Mouse (Mus musculus): Measurements from ENCODE around the gene Pacs1. TPM values are rescaled to one million over a fixed set of nuclear protein-coding genes. Genes with fewer than 3 reads are reported as not detected.

The Pacs1 gene
- 15.1 TPM for polyA plus RNA-seq (2017; shearing (Covaris generic))

GRCm38 (mm10) chr19:5272801-5273733, at the start of gene Pacs1:
Gene Pacs1, minus strand, starts transcription at chr19:5273119.

GRCm38 (mm10) chr19:5297903-5298800, 25.2 kb upstream of the Pacs1 start, which contains the start of gene Gal3st3:
Gene Gal3st3, plus strand, starts transcription at chr19:5298331.

GRCm38 (mm10) chr19:5294972-5295735, 22.2 kb upstream of the Pacs1 start, which contains the start of gene Sf3b2:
Gene Sf3b2, minus strand, starts transcription at chr19:5295455.

GRCm38 (mm10) chr19:5118384-5118698, 154.6 kb downstream of the Pacs1 start, which contains the start of gene Klc2:
Gene Klc2, minus strand, starts transcription at chr19:5118560.

GRCm38 (mm10) chr19:5106731-5107191, 166.2 kb downstream of the Pacs1 start, which contains the start of gene Rab1b:
Gene Rab1b, minus strand, starts transcription at chr19:5107072.

GRCm38 (mm10) chr19:5098363-5099143, 174.4 kb downstream of the Pacs1 start, which contains the start of gene Cnih2:
Gene Cnih2, minus strand, starts transcription at chr19:5098521.

GRCm38 (mm10) chr19:5087884-5088728, 184.8 kb downstream of the Pacs1 start, which contains the start of gene Yif1a:
Gene Yif1a, plus strand, starts transcription at chr19:5088538.

GRCm38 (mm10) chr19:5085145-5085863, 187.6 kb downstream of the Pacs1 start, which contains the start of gene Tmem151a:
Gene Tmem151a, minus strand, starts transcription at chr19:5085531.

Other genes with a start within 250 kb of the Pacs1 start
- 2.7 TPM for gene Slc29a2, start 249.3 kb downstream of the Pacs1 start, polyA plus RNA-seq (2017; shearing (Covaris generic))
- gene B4gat1, start 234.3 kb downstream of the Pacs1 start, polyA plus RNA-seq (2017; shearing (Covaris generic)), result 17.2 TPM
- gene AC124502.3, start 234.2 kb downstream of the Pacs1 start, polyA plus RNA-seq (2017; shearing (Covaris generic)), result 1.9 TPM
- 109 TPM for gene Brms1, start 231.8 kb downstream of the Pacs1 start, polyA plus RNA-seq (2017; shearing (Covaris generic))
- gene Rin1, start 222.6 kb downstream of the Pacs1 start, polyA plus RNA-seq (2017; shearing (Covaris generic)), result 0.30 TPM
- not detected for gene Cd248, start 205.0 kb downstream of the Pacs1 start, polyA plus RNA-seq (2017; shearing (Covaris generic))
- not detected for gene Tmem151a, start 187.6 kb downstream of the Pacs1 start, polyA plus RNA-seq (2017; shearing (Covaris generic))
- gene Yif1a, start 184.6 kb downstream of the Pacs1 start, polyA plus RNA-seq (2017; shearing (Covaris generic)), result 86.1 TPM
- 1.5 TPM for gene Cnih2, start 174.6 kb downstream of the Pacs1 start, polyA plus RNA-seq (2017; shearing (Covaris generic))
- 267 TPM for gene Rab1b, start 166.0 kb downstream of the Pacs1 start, polyA plus RNA-seq (2017; shearing (Covaris generic))
- 5.4 TPM for gene Klc2, start 154.6 kb downstream of the Pacs1 start, polyA plus RNA-seq (2017; shearing (Covaris generic))
- gene Sf3b2, start 22.3 kb upstream of the Pacs1 start, polyA plus RNA-seq (2017; shearing (Covaris generic)), result 449 TPM
- not detected for gene Gal3st3, start 25.2 kb upstream of the Pacs1 start, polyA plus RNA-seq (2017; shearing (Covaris generic))
- gene Catsper1, start 62.6 kb upstream of the Pacs1 start, polyA plus RNA-seq (2017; shearing (Covaris generic)), result not detected
- 1.4 TPM for gene Cst6, start 76.5 kb upstream of the Pacs1 start, polyA plus RNA-seq (2017; shearing (Covaris generic))
- gene Eif1ad, start 93.6 kb upstream of the Pacs1 start, polyA plus RNA-seq (2017; shearing (Covaris generic)), result 66.3 TPM
- gene Banf1, start 94.0 kb upstream of the Pacs1 start, polyA plus RNA-seq (2017; shearing (Covaris generic)), result 350 TPM
- gene Sart1, start 115.6 kb upstream of the Pacs1 start, polyA plus RNA-seq (2017; shearing (Covaris generic)), result 26.6 TPM
- 1.0 TPM for gene Tsga10ip, start 129.4 kb upstream of the Pacs1 start, polyA plus RNA-seq (2017; shearing (Covaris generic))
- gene Drap1, start 151.9 kb upstream of the Pacs1 start, polyA plus RNA-seq (2017; shearing (Covaris generic)), result 73.1 TPM
- gene AI837181, start 152.0 kb upstream of the Pacs1 start, polyA plus RNA-seq (2017; shearing (Covaris generic)), result 14.3 TPM
- gene Fosl1, start 174.4 kb upstream of the Pacs1 start, polyA plus RNA-seq (2017; shearing (Covaris generic)), result not detected
- 3.6 TPM for gene Ccdc85b, start 184.8 kb upstream of the Pacs1 start, polyA plus RNA-seq (2017; shearing (Covaris generic))
- gene Fibp, start 187.5 kb upstream of the Pacs1 start, polyA plus RNA-seq (2017; shearing (Covaris generic)), result 178 TPM
- gene Ctsw, start 195.4 kb upstream of the Pacs1 start, polyA plus RNA-seq (2017; shearing (Covaris generic)), result 115 TPM
- 2.3 TPM for gene Efemp2, start 200.8 kb upstream of the Pacs1 start, polyA plus RNA-seq (2017; shearing (Covaris generic))
- 70.5 TPM for gene Mus81, start 215.3 kb upstream of the Pacs1 start, polyA plus RNA-seq (2017; shearing (Covaris generic))
- 4,187 TPM for gene Cfl1, start 217.3 kb upstream of the Pacs1 start, polyA plus RNA-seq (2017; shearing (Covaris generic))
- gene 1700020D05Rik, start 230.7 kb upstream of the Pacs1 start, polyA plus RNA-seq (2017; shearing (Covaris generic)), result 0.27 TPM
- gene Snx32, start 237.4 kb upstream of the Pacs1 start, polyA plus RNA-seq (2017; shearing (Covaris generic)), result 18.4 TPM

Data from CD4-positive, CD25-positive, alpha-beta regulatory T cell, adult 9 weeks (primary cell).